Mouse (Mus musculus): ENCODE data around the gene Mis18a.

GRCm38 (mm10) chr16:90726600-90727227 lies 490 bp downstream of the Mis18a start:
- TF ChIP-seq CTCF (IDR thresholded peaks at IDR 0.05; ENCODE audit: low read depth) (no peak), EP300 (optimal IDR thresholded peaks at IDR 0.05) (no peak)

All from stomach, postnatal 0 days (tissue).